Mouse (Mus musculus): ENCODE measurements at regions not wholly inside any gene's neighbourhood (a gene's known extent, or its start where the extent isn't known, plus 50 kb on each side); places are given as distances from the start of the nearest gene placed in this dataset.

DNA sequence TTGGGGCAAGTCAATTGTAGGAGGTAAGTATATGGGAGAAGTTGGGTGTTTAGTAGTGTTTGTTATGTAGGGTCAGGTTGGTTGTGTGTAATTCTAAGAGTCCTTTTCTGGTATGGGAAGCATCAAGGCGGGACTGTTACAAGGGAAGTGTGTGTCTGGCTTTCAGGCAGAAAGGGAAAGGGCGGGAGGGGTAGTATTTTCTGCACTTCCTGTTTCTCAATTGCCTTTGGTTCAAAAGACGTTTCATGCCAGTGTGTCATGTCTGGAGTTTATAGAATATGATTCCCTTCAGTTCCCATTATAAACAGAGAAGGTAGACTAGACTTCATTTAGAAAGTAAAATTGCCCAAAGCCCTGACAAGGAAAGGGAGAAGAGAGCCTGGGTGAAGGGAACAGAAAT, 107.7 kb upstream of the Cwc22 start:
- Histone ChIP-seq H3K27ac (no peak overlapping the region), H3K4me3 (replicated peaks; ENCODE audit: low read length) (no peak overlapping the region), H3K36me3 (replicated peaks; ENCODE audit: control insufficient read depth, insufficient read depth) (no peaks in the 10 kb centered on the region), H3K9me3 (ENCODE audit: control insufficient read depth, low read length) (no peaks in the 10 kb centered on the region), H3K9ac (no peak overlapping the region), H3K4me2 (replicated peaks) (no peak overlapping the region), H3K4me1 (replicated peaks; ENCODE audit: control insufficient read depth, insufficient read depth, low read length) (peaks cover 2% of the 10 kb centered on the region), H3K27me3 (ENCODE audit: control insufficient read depth, insufficient read depth, low read length) (no peaks in the 10 kb centered on the region)
- DNase-seq (ENCODE audit: low spot score) (no peak), ATAC-seq (ENCODE audit: low FRiP score) (no peak)
- 84% methylated on average over 3 of the region's 3 CpGs for WGBS

DNA sequence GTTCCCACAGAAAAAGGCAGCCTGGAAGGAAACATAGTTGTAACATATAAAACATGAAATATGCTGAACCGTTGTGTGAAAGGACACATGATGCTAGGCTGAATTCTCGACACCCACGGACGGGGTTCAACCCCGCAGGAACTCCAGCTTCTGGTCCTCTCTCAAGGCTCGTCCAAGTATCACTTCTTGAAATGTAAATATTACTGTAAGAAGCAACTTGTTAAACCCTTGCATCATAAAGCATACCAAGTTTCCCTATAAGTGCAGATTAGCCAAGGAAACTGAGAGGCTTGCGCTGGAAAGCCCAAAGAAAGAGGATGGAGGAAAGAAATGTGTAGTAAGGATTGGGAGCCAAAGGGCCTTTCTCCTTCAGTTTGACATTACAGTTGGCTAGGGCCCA, 104.4 kb upstream of the Cwc22 start:
- H3K9me3 ChIP-seq (ENCODE audit: control insufficient read depth, low read length) = no peaks in the 10 kb centered on the region
- peaks cover 7% of the 10 kb centered on the region for H3K4me1 ChIP-seq (replicated peaks; ENCODE audit: control insufficient read depth, insufficient read depth, low read length)
- 97% methylated on average over 7 of the region's 7 CpGs for WGBS
- no peak overlapping the region for H3K27ac ChIP-seq
- H3K4me2 ChIP-seq (replicated peaks) = no peak overlapping the region
- no peaks in the 10 kb centered on the region for H3K27me3 ChIP-seq (ENCODE audit: control insufficient read depth, insufficient read depth, low read length)
- DNase-seq (ENCODE audit: low spot score) (no peak), ATAC-seq (ENCODE audit: low FRiP score) (no peak)
- H3K4me3 ChIP-seq (replicated peaks; ENCODE audit: low read length) = no peak overlapping the region
- no peak overlapping the region for H3K9ac ChIP-seq
- no peaks in the 10 kb centered on the region for H3K36me3 ChIP-seq (replicated peaks; ENCODE audit: control insufficient read depth, insufficient read depth)

- Histone ChIP-seq H3K4me1 (replicated peaks; ENCODE audit: control insufficient read depth, insufficient read depth, low read length) (peaks cover 7% of the 10 kb centered on the region), H3K4me3 (replicated peaks; ENCODE audit: low read length) (peak overlapping the region; percentile 16; the same call in 1 of the 2 replicates), H3K27me3 (ENCODE audit: control insufficient read depth, insufficient read depth, low read length) (no peaks in the 10 kb centered on the region), H3K9me3 (ENCODE audit: control insufficient read depth, low read length) (no peaks in the 10 kb centered on the region), H3K36me3 (replicated peaks; ENCODE audit: control insufficient read depth, insufficient read depth) (no peaks in the 10 kb centered on the region), H3K9ac (peak overlapping the region; percentile 44; the same call in 1 of the 2 replicates), H3K27ac (peak overlapping the region; percentile 23; the same call in 1 of the 2 replicates), H3K4me2 (replicated peaks) (peak overlapping the region; percentile 47)
- DNase-seq (ENCODE audit: low spot score) (peak; percentile 91), ATAC-seq (ENCODE audit: low FRiP score) (peak; percentile 84)
- 19% methylated on average over 8 of the region's 8 CpGs for WGBS
These were observed 103.2 kb upstream of the Cwc22 start for GRCm38 (mm10) chr2:78049248-78049874.

- 0 out of 2 replicates have a peak overlapping the region, but pooled peaks have one; percentile 44 for H3K9ac ChIP-seq
- peaks cover 7% of the 10 kb centered on the region for H3K4me1 ChIP-seq (replicated peaks; ENCODE audit: control insufficient read depth, insufficient read depth, low read length)
- no peaks in the 10 kb centered on the region for H3K9me3 ChIP-seq (ENCODE audit: control insufficient read depth, low read length)
- ATAC-seq (ENCODE audit: low FRiP score) = peak; percentile 49; the same call in 1 of the 2 replicates
- no peak for DNase-seq (ENCODE audit: low spot score)
- 57% methylated on average over 6 of the region's 6 CpGs for WGBS
- H3K27ac ChIP-seq = no peak overlapping the region; the same call in 1 of the 2 replicates
- peak overlapping the region; percentile 16; the same call in 1 of the 2 replicates for H3K4me3 ChIP-seq (replicated peaks; ENCODE audit: low read length)
- peak overlapping the region; percentile 47 for H3K4me2 ChIP-seq (replicated peaks)
- H3K27me3 ChIP-seq (ENCODE audit: control insufficient read depth, insufficient read depth, low read length) = no peaks in the 10 kb centered on the region
- no peaks in the 10 kb centered on the region for H3K36me3 ChIP-seq (replicated peaks; ENCODE audit: control insufficient read depth, insufficient read depth)
These were observed 102.5 kb upstream of the Cwc22 start for GRCm38 (mm10) chr2:78048706-78049055.

DNA sequence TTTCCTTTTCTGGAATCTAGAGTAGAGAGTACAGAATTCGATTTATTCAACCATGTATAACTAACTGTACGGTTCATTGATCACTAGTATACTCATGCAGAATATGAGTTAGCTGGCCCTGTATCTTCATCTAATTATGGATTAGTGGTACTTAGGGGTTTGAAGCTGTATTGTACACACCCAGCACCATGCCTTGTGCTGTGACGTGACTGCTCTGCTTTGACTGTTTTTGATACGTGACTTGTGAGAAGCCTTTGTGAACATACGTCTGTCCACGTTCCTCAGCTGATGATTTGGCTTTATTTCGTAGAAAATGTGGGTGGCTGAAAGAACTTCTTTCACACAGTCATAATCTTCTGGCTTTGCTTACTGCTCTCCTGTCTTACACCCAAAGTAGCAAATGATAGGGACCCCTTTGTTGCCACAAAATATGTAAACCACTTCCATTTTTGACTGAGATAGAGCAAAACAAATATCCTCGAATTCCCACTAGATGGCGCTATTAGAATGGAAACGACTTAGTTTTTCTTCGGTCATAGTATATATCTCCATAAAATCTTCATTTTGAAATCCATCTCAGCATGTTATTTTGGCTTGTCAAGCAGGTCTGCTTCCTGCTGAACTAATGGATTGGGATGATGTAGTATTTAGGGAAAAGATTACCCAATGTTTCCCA, 102.0 kb upstream of the Cwc22 start:
- peak; percentile 92 for DNase-seq (ENCODE audit: low spot score)
- 39% methylated on average over 11 of the region's 11 CpGs for WGBS

GRCm38 (mm10) chr2:78027319-78027718, 81.1 kb upstream of the Cwc22 start:
- no peaks in the 10 kb centered on the region for H3K27me3 ChIP-seq (ENCODE audit: control insufficient read depth, insufficient read depth, low read length)
- ATAC-seq (ENCODE audit: low FRiP score) (no peak), DNase-seq (ENCODE audit: low spot score) (no peak)
- H3K9me3 ChIP-seq (ENCODE audit: control insufficient read depth, low read length) = no peaks in the 10 kb centered on the region
- H3K4me1 ChIP-seq (replicated peaks; ENCODE audit: control insufficient read depth, insufficient read depth, low read length) = no peaks in the 10 kb centered on the region
- H3K9ac ChIP-seq = no peak overlapping the region
- no peak overlapping the region for H3K4me3 ChIP-seq (replicated peaks; ENCODE audit: low read length)
- no peak overlapping the region for H3K4me2 ChIP-seq (replicated peaks)
- no peaks in the 10 kb centered on the region for H3K36me3 ChIP-seq (replicated peaks; ENCODE audit: control insufficient read depth, insufficient read depth)
- no peak overlapping the region for H3K27ac ChIP-seq
- WGBS = 100% methylated on average over 2 of the region's 2 CpGs

More for the DNA sequence above, 102.0 kb upstream of the Cwc22 start:
- no peaks in the 10 kb centered on the region for H3K36me3 ChIP-seq (replicated peaks; ENCODE audit: control insufficient read depth, insufficient read depth)
- 0 out of 2 replicates have a peak overlapping the region, but pooled peaks have one; percentile 44 for H3K9ac ChIP-seq
- peak overlapping the region; percentile 47 for H3K4me2 ChIP-seq (replicated peaks)
- H3K27me3 ChIP-seq (ENCODE audit: control insufficient read depth, insufficient read depth, low read length) = no peaks in the 10 kb centered on the region
- H3K4me3 ChIP-seq (replicated peaks; ENCODE audit: low read length) = no peak overlapping the region
- ATAC-seq (ENCODE audit: low FRiP score) = peak; percentile 47
- H3K27ac ChIP-seq = no peak overlapping the region
- no peaks in the 10 kb centered on the region for H3K9me3 ChIP-seq (ENCODE audit: control insufficient read depth, low read length)
- peaks cover 7% of the 10 kb centered on the region for H3K4me1 ChIP-seq (replicated peaks; ENCODE audit: control insufficient read depth, insufficient read depth, low read length)

DNA sequence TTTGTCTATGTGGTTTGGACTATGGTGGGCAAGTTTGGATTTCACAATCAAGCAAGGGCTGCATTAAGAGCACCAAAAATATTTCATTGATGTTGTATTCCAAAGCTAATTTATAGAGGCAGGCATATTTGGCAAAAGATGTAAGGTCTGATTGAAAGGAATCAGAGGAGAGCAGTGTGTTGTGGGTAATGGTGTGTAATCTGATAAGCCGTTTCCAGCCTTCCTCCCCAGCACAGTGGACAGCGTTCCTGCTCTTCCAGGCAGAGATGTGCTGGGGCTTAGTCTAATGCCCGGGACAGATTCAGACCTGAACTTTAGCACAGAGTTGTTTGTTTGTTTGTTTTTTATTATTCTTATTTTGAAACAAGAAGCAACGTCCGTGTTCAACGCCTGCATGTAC, 80.6 kb upstream of the Cwc22 start:
- Histone ChIP-seq H3K4me3 (replicated peaks; ENCODE audit: low read length) (no peak overlapping the region), H3K9ac (no peak overlapping the region), H3K36me3 (replicated peaks; ENCODE audit: control insufficient read depth, insufficient read depth) (no peaks in the 10 kb centered on the region), H3K27ac (no peak overlapping the region), H3K4me2 (replicated peaks) (no peak overlapping the region), H3K4me1 (replicated peaks; ENCODE audit: control insufficient read depth, insufficient read depth, low read length) (no peaks in the 10 kb centered on the region), H3K9me3 (ENCODE audit: control insufficient read depth, low read length) (no peaks in the 10 kb centered on the region), H3K27me3 (ENCODE audit: control insufficient read depth, insufficient read depth, low read length) (no peaks in the 10 kb centered on the region)
- DNase-seq (ENCODE audit: low spot score) = no peak
- no peak for ATAC-seq (ENCODE audit: low FRiP score)
- 60% methylated on average over 6 of the region's 6 CpGs for WGBS

- no peaks in the 10 kb centered on the region for H3K9me3 ChIP-seq (ENCODE audit: control insufficient read depth, low read length)
- H3K4me1 ChIP-seq (replicated peaks; ENCODE audit: control insufficient read depth, insufficient read depth, low read length) = no peaks in the 10 kb centered on the region
- H3K9ac ChIP-seq = no peak overlapping the region
- WGBS = 68% methylated on average over 16 of the region's 16 CpGs
- no peak overlapping the region for H3K4me2 ChIP-seq (replicated peaks)
- H3K36me3 ChIP-seq (replicated peaks; ENCODE audit: control insufficient read depth, insufficient read depth) = no peaks in the 10 kb centered on the region
- no peak overlapping the region for H3K27ac ChIP-seq
- no peak for DNase-seq (ENCODE audit: low spot score)
- ATAC-seq (ENCODE audit: low FRiP score) = no peak
- no peak overlapping the region for H3K4me3 ChIP-seq (replicated peaks; ENCODE audit: low read length)
- H3K27me3 ChIP-seq (ENCODE audit: control insufficient read depth, insufficient read depth, low read length) = no peaks in the 10 kb centered on the region
These were observed 79.7 kb upstream of the Cwc22 start for GRCm38 (mm10) chr2:78025651-78026435.

GRCm38 (mm10) chr2:78024981-78025565, 78.9 kb upstream of the Cwc22 start:
- Histone ChIP-seq H3K27ac (no peak overlapping the region), H3K9ac (no peak overlapping the region), H3K4me3 (replicated peaks; ENCODE audit: low read length) (no peak overlapping the region), H3K4me1 (replicated peaks; ENCODE audit: control insufficient read depth, insufficient read depth, low read length) (no peaks in the 10 kb centered on the region), H3K27me3 (ENCODE audit: control insufficient read depth, insufficient read depth, low read length) (no peaks in the 10 kb centered on the region), H3K4me2 (replicated peaks) (no peak overlapping the region), H3K9me3 (ENCODE audit: control insufficient read depth, low read length) (no peaks in the 10 kb centered on the region), H3K36me3 (replicated peaks; ENCODE audit: control insufficient read depth, insufficient read depth) (no peaks in the 10 kb centered on the region)
- DNase-seq (ENCODE audit: low spot score) = no peak
- WGBS = 93% methylated on average over 1 of the region's 1 CpGs
- no peak for ATAC-seq (ENCODE audit: low FRiP score)

Measured in hindbrain, embryonic 14.5 days (tissue).